Mouse (Mus musculus) kidney, adult 18-20 months (tissue): ENCODE measurements around the gene Ncbp1.
"Not testable (repeated sequence)": the region's sequence is repeated elsewhere in the genome, so short reads cannot be mapped to it uniquely, and the experiment has no call there.

Experiments
- DNase-seq: peaks from one replicate; pipeline ENCODE4 v3.0.0; 2021

The Ncbp1 gene

GRCm38 (mm10) chr4:46129311-46130004, 9.0 kb upstream of the Ncbp1 start:
- peak; percentile 30 for DNase-seq

GRCm38 (mm10) chr4:46130221-46130620, 8.2 kb upstream of the Ncbp1 start:
- peak; percentile 74 for DNase-seq

- DNase-seq, result no peak
Observed at GRCm38 (mm10) chr4:46131791-46132190, 6.6 kb upstream of the Ncbp1 start.

- no peak for DNase-seq
Observed at GRCm38 (mm10) chr4:46137629-46138286, 655 bp upstream of the Ncbp1 start.

- DNase-seq, result no peak
Observed at GRCm38 (mm10) chr4:46144323-46144722, 5.9 kb downstream of the Ncbp1 start.

GRCm38 (mm10) chr4:46146881-46147280, 8.5 kb downstream of the Ncbp1 start:
- DNase-seq, result no peak

GRCm38 (mm10) chr4:46151903-46152544, 13.6 kb downstream of the Ncbp1 start:
- DNase-seq, result no peak

GRCm38 (mm10) chr4:46164027-46164426, 25.6 kb downstream of the Ncbp1 start:
- DNase-seq, result no peak

- no peak for DNase-seq
Observed at GRCm38 (mm10) chr4:46165831-46166230, 27.4 kb downstream of the Ncbp1 start.

GRCm38 (mm10) chr4:46171761-46172160, 33.3 kb downstream of the Ncbp1 start:
- no peak for DNase-seq

- DNase-seq, result no peak
Observed at GRCm38 (mm10) chr4:46176313-46176712, 37.9 kb downstream of the Ncbp1 start.

- DNase-seq, result no peak
Observed at GRCm38 (mm10) chr4:46177018-46177417, 38.6 kb downstream of the Ncbp1 start.

GRCm38 (mm10) chr4:46177496-46177895, 39.1 kb downstream of the Ncbp1 start:
- no peak for DNase-seq

GRCm38 (mm10) chr4:46181168-46181567, 42.8 kb downstream of the Ncbp1 start:
- DNase-seq, result no peak

- DNase-seq, result no peak
Observed at GRCm38 (mm10) chr4:46182181-46182580, 43.8 kb downstream of the Ncbp1 start.

- no peak for DNase-seq
Observed at GRCm38 (mm10) chr4:46185423-46185822, 47.0 kb downstream of the Ncbp1 start.

GRCm38 (mm10) chr4:46185890-46186289, 47.5 kb downstream of the Ncbp1 start:
- no peak for DNase-seq

- DNase-seq, result no peak
Observed at GRCm38 (mm10) chr4:46186466-46186865, 48.1 kb downstream of the Ncbp1 start.

GRCm38 (mm10) chr4:46192011-46192410, 53.6 kb downstream of the Ncbp1 start:
- DNase-seq, result not testable (repeated sequence)

- DNase-seq, result peak; percentile 94
Observed at GRCm38 (mm10) chr4:46195781-46196487, 57.5 kb downstream of the Ncbp1 start, which contains the start of gene Xpa. Gene Xpa, minus strand, starts transcription at chr4:46196311.

- no peak for DNase-seq
Observed at GRCm38 (mm10) chr4:46196513-46196912, 58.1 kb downstream of the Ncbp1 start.

- no peak for DNase-seq
Observed at GRCm38 (mm10) chr4:46198064-46198463, 59.7 kb downstream of the Ncbp1 start.

GRCm38 (mm10) chr4:46201834-46202561, 63.6 kb downstream of the Ncbp1 start:
- DNase-seq, result peak; percentile 69
